Mouse (Mus musculus): ENCODE results near the gene Arpc3.
A peak's percentile ranks its signal among the peaks of the same experiment; 100 is the strongest.
"Not testable (repeated sequence)": the region's sequence is repeated elsewhere in the genome, so short reads cannot be mapped to it uniquely, and the experiment has no call there.

Arpc3 gene

DNA sequence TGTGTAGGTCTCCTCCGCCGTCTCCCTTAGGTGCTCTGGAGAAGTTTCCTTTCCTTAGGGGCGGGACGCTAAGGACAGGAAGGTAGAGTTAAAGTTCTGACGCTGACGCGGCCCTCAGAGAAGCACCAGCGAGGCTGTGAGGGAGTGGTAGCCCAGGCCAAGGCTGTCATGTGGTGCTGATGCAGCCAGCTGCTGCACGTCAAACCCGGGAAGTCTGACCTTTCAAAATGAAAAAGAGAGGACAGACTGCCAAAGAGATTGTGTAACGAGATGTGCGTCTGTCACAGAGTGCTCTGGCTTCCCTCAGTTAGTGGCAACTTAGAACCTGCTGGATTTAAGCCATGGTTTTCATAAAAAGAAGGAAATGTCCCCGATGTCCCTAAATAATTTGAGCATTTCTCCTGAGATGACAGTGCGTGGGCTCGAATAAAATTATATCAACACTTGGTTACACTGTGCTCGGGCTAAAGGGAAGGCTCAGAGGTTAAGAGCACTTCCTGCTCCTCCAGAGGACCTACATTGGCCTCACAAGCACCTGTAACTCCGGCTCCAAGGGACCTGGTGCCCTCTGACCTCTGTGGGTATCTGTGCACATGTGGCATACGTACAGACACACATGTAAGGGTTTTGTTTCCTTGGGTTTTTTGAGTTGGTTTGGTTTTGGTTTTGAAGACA is 9.1 kb downstream of the Arpc3 start:
- DNase-seq: no peak

DNA sequence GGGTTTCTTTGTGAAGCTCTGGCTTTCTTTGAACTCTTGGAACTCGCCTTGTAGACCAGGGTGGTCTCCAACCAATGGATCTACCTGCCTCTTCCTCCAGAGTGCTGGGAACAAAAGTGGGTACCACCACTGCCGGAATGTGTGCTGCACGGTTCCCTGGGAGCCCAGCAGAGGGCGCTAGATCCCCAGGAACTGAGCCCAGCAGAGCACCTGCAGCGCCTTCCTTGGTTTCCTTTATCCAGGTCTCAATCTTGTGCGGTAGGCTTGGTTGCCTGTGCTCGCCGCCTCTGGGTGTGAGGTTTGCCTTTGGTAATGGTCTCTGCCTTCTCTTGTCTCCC is 9.6 kb downstream of the Arpc3 start:
- DNase-seq: peak; percentile 69

DNA sequence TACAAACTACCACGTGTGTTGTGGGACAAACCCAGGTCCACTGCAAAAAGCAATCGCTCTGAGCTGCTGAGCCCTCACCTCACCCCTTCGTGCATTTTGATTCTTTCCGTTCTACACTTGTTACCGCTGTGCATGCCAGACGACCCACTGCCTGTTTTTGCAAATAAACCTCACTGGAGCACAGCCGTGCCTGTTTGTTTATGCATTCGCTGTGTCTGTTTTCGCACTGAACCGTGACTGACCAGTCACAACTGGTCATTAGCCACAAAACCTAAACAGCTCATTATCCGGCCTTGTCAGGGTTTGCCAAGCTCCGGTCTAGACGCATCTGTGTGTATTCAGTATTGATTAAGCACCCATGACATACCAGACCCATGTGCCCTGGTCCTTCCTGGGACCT is 10.5 kb downstream of the Arpc3 start:
- DNase-seq: no peak

DNA sequence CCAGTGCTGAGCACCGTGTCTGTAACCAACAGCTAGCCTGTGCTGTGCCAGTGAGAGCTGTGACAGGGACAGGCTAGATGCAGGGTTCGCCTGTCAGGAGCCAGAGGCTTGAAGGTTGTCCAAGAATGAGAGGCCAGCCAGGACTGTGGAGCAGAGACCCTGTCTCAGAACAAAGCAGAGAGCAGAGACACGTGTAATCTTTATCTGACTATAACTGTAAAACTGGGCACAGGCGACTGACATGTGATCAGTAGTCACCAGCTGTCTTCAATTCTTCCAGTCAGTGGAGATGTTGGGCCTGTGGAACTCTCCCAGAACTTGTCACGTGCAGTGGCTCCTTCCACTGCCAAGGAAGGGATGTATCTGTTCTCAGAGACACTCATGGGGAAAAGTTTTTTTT is 11.1 kb downstream of the Arpc3 start:
- DNase-seq: no peak

DNA sequence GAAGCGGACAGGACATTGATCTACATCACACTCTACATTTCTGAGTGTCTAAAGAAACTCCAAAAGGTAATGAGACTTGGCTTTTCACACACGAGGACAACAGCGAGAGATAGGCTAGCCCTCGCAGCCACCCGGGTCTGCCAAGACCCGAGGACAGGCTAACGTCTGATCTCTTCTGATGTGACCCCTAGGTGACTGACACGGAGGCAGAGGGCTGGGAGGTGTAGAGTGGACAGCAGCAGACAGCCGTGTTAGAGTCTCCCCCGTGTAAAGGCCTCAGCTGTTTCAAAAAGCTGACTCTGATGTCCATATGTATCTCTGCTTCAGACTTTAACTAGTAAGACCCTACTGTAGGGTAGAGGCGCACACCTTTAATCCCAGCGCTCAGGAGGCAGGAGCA is 11.7 kb downstream of the Arpc3 start:
- no peak for DNase-seq

DNA sequence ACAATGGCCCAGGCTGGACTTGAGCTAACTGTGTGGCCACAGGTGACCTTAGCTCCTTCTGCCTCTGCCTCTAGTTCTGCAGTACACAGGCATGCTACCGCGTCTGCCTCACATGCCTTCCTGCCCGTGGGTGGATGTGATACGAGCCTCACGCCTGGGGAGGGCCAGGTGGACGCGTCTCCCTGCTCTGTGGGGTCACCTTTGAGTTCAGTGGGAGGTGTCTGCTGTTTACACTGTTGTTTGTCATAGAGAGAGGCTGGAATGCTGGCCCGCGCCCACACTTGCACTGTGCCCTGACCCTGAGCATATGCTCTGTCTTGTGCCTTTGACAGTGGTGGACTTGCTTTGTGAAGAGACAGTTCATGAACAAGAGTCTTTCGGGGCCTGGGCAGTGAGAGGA is 13.9 kb downstream of the Arpc3 start:
- no peak for DNase-seq

DNA sequence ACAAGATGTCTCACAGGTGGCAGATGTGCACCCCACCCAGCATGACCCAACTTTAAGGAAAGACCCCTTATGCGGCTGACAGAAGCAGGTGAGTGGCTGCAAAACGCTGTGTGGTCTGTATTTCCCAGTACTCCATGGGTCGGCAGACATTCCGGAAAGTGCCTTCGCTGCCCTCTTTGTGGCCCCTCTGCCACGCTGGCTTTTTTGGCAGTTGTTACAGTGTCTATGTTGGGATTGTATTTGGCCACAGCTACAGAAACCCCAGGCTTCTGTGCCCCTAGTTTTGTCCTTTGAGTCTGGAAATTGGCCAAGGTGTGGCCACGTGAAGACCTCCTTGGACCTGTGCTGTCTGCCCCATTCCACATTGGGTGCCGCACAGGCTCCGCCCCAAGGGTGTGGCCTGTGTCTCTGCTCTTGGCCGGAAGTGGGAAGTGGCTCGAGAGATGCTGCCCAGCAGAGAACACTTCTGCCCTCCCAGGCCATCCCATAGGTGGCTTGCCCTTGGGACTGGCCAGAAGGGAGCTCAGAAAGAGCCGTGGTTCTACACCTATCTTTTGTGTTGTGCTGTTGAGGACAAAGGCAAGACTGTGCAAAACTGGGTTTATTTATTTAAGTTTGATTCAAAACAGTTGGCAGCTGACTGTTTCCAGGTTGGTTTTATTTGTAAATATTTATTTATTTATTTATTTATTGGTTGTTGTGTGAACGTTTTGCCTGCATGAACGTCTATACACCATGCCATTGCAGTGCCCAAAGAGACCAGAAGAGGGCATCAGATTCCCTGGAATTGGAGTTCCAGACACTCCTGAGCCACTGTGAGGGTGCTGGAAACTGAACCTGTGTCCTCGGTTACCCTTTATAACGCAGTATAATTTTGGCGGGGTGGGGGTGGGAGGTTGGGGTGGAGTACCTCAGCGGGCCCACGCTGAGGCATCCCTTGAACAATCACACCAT is 18.3 kb downstream of the Arpc3 start:
- DNase-seq: peak; percentile 18

DNA sequence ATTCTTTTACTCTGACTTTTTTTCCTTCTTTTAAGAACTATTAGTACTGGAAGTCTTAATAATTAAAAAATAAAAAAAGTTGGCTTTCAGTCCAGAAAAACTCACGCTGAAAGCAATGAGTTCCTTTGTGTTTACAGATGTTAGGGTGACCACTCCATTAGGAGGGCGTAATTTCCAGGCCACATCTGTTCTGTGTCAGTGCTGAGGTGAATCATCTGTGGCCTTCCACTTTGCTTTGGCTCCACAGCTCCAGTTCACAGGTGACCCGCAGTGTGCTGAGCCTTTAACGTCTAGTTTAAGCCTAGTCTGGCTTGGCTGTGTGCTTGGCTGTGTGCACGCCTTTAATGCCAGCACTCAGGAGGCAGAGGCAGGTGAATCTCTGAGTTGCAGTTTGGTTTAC is 20.2 kb downstream of the Arpc3 start:
- no peak for DNase-seq

DNA sequence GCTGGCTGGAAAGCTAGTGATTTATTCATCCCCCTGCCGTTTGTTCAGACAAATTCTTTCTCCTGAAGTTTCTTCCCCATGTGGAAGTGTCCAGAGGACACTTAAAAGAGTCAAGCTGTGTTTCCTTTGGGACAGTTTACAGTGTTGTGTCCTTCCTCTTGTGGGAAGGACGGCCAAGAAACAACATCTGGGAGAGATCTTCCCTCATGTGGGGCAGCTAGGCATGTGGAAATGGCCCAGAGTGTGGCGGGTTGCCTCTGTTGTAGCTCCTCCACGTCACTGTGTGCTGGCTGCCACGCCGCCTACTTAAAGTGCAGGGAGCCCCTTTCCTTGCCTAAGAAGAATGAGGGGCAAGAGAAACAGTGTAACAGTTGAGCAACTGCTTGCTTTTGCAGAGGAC is 21.1 kb downstream of the Arpc3 start:
- no peak for DNase-seq

DNA sequence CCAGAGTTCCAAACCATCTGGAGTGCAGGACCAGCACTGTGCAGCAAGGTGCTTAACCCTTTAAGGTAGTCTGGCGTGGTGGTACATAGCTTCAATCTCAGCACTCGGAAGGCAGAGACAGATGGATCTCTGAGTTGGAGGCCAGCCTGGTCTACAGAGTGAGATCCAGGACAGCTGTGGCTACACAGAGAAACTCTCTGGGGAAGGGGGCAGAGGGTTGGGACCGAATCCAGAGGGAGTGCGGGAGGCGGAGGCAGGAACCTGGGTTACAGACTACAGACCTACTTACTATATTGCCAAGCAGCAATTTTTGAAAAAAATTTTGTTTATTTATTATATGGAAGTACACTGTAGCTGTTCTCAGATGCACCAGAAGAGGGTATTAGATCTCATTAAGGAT is 22.7 kb downstream of the Arpc3 start:
- no peak for DNase-seq

DNA sequence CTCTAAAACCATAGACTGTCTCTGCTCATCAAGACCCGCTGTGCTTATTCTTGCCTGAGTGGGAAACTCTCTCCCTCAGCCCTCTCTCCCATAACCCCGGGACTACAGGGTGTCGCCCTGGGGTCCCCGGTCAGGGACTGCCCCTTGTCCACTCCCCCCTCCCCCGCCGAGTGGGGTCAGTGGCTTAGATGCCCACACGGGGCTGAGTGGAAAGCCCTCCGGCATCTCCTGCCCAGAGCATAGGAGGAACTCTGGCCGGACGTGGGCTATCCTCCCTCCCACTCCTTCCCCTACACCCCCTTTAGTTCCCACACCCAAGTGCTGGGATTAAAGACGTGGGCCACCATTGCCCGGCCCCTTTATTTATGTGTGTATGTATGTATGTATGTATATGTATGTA is 23.8 kb downstream of the Arpc3 start:
- DNase-seq: no peak

DNA sequence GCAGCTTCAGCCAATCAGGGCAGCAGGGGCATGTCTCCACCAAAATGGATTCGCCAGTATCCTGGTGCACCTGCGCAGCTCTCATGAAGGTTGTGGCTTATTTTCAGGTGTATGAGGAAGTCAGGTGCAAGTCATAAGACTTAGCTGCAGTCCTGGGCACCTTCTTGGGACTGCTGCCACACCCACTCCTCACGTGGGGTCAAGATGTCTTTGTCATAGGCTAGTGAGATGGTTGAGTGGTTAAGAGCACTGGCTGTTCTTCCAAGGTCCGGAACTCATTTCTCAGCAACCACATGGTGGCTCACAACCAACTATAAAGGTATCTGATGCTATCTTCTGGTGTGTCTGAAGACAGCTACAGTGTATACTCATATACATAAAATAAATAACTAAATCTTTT is 29.0 kb downstream of the Arpc3 start:
- DNase-seq: not testable (repeated sequence)

DNA sequence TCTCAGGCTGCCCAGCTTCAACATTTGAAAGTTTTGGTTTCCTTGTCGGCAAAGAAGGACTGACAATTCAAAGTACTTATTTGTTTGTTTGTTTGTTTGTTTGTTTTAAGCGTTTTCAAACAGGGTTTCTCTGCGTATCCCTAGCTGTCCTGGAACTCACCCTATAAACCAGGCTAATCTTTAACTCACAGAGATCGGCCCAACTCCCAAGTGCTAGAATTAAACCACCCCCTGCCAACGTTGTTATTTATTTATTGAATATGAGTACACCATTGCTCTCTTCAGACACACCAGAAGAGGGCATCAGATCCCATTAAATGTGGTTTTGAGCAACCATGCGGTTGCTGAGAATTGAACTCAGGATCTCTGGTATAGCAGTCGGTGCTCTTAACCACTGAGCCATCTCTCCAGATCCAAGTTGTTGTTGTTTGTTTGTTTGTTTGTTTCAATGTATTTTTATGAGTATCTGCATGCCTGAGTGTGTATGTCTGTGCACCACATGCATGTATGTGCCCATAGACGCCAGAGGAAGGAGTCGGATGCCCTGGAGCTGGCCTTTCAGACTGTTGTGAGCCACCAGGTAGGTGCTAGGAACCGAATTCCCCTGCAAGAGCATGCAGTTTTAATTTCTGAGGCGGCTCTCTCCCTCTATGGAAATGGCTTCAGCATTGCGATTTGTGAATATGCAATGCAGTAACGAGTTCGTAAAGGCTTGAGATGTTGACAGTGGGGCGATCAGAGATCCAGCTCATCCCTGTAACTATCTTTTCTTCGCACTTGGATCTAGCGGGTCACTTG is 29.8 kb downstream of the Arpc3 start, which contains the start of gene Anapc7:
Gene Anapc7 (plus strand): TSS at position 423 of the 798 bp plus-strand sequence.
- no peak for DNase-seq

DNA sequence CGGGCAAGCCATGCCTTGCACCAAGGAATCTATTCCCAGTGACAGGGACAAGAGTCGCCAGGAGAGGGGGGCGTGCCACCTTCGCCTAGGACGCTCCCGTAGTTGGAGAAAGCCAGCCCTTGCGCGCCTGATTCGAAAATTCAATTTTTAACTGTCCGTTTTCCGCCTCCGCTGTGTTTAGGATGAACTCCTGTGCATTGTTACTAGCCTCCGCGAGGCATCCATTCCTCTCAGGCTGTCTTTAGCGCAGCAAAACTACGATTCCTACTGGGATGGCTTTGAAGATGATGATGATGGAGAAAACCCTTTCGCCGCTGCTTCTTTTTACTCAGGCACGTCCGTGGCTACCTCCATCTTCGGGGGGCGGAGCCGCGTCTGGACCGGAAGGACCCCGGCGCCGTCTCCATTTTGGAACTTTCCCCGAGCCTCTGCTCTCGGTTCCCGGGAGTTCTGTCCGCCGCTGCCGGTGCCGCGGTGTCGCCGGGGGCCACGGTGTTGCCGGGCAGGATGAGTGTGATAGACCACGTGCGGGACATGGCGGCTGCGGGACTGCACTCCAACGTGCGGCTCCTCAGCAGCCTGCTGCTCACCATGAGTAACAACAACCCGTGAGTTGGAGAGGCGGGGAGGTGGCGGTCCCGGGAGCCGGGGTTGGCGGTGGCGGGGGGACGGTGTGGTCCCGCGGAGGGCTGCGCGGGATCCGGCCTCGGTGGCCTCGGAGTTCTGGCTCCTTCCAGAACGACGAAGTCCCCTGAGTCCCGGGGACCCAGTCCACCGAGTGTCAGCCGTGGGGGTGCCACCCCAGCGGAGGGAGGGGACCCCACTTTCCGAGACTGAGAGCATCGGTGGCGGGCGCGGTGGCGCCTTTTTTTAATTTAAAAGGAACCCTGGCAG is 30.6 kb downstream of the Arpc3 start:
- peak; percentile 88 for DNase-seq

DNA sequence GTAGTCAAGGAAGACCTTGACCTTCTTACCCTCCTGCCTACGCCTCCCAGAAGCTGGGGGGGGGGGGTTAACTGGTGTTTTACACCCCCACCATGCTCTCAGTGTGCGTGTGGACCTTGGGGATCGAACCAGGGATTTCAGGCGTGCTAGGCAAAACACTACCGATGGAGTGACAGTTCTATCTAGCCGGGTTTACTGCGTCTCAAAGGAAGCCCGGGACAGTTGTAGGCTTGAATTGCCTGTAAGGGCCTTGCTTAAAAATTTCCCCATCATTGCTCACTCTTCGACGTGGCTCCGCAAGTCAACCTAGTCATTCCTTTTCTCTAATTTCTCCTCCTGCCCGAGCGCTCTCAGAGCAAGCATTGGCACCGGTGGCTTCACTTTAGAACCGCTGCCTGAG is 31.4 kb downstream of the Arpc3 start:
- DNase-seq: peak; percentile 13

DNA sequence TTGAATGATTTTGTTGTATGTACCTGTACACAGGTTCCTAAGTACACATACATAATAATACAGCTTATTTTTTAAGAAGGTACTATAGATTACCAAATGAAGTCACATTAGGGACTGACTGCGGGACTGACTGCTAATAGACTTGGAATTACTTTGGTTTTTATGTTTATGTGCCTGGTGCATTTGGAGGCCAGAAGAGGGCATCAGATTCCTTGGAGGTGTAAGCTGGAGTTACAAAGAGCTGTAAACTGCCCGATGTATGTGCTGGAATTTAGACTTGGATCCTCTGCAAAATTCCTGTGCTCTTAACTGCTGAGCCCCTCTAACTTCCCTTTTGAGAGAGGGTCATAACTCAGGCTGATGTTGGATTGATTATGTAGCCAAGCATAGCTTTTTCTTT is 33.9 kb downstream of the Arpc3 start:
- no peak for DNase-seq

DNA sequence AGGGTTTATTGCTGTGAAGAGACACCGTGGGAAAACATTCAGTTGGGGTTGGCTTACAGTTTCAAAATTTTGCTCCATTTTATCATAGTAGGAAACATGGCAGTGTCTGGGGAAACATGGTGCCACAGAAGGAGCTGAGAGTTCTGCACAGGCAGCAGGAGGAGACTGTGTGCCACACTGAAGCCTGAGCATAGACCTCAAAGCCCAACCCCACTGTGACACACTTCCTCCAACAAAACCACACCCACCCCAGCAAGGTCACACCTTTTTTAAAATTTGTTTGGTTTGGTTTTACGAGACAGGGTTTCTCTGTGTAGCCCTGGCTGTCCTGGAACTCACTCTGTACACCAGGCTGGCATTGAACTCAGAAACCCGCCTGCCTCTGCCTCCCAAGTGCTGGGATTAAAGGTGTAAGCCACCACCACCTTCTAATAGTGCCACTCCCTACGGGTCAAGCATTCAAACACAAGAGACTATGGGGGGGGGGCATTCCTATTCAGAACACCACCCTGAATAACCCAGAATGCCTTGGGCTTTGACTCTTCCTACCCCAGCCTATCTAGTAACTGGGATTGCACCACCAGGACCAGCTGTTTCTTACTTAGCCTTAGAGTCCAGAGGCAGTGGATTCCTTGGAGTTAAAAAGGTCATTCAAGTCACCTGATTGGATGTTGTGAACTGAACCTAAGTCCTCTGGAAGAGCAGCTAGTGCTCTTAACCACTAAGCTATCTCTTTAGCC is 38.5 kb downstream of the Arpc3 start:
- no peak for DNase-seq

DNA sequence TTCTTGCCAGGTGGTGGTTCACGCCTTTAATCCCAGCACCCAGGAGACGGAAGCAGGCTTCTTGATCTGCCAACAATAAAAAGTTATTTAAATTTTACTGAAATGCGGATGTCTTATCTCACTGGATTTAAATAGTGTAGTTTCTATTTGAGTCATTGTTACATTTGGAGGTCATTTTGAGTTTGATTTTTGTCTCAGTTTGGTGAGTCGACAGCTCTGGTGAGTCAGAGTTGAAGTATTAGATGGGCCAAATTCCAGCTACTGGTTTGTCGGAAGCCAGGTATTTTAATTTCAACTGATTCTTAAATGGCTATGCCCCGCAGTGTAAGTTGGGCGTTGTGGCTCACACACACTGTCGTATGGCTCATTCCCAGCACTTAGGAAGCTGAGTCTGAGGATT is 39.5 kb downstream of the Arpc3 start:
- DNase-seq: no peak

DNA sequence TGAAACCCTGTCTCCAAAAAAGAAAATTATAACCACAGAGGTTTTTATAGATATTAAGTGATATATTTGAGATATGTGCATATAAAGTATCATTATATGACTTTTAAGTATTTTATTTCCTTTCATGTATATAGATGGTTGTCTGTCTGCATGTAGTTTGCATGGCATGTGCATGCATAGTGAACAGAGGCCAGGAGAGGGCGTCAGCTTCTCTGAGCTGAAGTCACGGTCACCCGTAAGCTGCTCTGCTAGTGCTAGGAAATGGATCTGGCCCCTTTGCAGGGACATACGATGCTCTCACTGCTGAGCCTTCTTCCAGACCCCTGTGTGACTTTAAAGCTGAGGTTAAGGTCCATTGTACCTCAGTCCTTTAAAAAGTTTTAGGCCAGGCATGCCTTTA is 42.9 kb downstream of the Arpc3 start:
- DNase-seq: no peak

DNA sequence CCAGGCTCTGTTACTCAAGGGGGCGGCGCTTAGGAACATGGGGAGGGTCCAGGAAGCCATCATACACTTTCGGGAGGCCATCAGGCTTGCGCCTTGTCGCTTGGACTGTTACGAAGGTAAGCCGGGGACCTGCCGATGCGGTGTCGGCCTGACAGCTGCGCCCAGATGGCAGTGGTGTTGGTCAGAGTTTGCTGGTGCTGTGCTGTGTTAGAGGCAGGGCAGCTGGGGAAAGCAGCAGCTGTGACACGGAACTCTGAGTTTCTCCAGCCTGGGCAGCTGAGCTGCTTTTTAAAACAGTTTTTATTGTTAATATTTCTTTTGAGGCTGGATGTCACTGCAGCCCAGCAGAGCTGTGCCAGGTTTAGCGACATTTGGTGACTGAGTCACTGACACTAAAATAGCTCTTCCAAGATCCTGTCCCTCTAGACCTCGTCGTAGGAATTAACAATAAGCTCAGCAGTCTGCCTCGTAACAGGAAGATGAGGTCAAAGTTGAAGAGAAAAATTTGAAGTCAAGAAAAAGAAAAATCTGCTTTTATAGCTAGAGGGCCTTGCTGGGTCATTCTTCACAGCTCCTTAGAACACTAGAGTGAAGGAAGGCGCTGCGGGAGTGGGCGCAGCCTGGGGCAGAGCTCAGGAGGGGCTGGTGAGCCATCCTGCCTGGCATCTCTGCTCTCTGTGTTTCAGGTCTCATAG is 47.9 kb downstream of the Arpc3 start:
- DNase-seq: no peak

DNA sequence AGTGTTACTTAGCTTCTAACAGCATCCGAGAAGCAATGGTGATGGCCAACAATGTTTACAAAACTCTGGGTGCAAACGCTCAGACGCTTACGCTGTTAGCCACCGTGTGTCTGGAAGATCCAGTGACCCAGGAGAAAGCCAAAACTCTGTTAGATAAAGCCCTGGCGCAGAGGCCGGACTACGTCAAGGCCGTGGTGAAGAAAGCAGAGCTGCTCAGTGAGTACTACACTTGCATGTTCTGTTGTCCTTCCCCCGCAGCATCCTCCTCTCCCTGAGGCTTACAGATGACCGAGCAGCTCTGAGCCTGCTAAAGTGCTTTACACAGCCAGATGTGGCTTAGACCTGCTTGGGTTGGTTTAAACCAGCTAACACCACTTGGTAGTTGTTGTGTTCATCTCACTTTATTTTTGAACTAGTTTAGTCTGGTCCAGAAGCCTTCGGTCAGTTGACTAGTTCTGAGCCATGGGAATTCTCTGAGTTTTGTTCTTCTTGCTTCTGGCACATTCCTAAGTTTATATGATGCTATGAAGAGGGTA is 48.5 kb downstream of the Arpc3 start:
- no peak for DNase-seq
